Mouse (Mus musculus): ENCODE data around the gene Slco1a5.
"Not testable (repeated sequence)": the region's sequence is repeated elsewhere in the genome, so short reads cannot be mapped to it uniquely, and the experiment has no call there.

Gene Slco1a5

GRCm38 (mm10) chr6:142298098-142298497 is 24.7 kb downstream of the Slco1a5 start, which contains the start of gene Iapp:
TSS of gene Iapp (plus strand) at chr6:142298423.
- DNase-seq (ENCODE audit: extremely low read depth, low read depth): no peak

- no peak for DNase-seq (ENCODE audit: extremely low read depth, low read depth)
These were observed 33.2 kb downstream of the Slco1a5 start for GRCm38 (mm10) chr6:142289413-142290118.

- DNase-seq (ENCODE audit: extremely low read depth, low read depth): no peak
These were observed 46.9 kb downstream of the Slco1a5 start for GRCm38 (mm10) chr6:142275721-142276442.

- DNase-seq (ENCODE audit: extremely low read depth, low read depth): not testable (repeated sequence)
These were observed 72.0 kb downstream of the Slco1a5 start for GRCm38 (mm10) chr6:142250738-142251307.

GRCm38 (mm10) chr6:142245065-142245464 is 77.7 kb downstream of the Slco1a5 start:
- DNase-seq (ENCODE audit: extremely low read depth, low read depth): no peak

- no peak for DNase-seq (ENCODE audit: extremely low read depth, low read depth)
These were observed 83.3 kb downstream of the Slco1a5 start for GRCm38 (mm10) chr6:142239468-142239867.

GRCm38 (mm10) chr6:142220138-142220537 is 102.6 kb downstream of the Slco1a5 start:
- no peak for DNase-seq (ENCODE audit: extremely low read depth, low read depth)

- no peak for DNase-seq (ENCODE audit: extremely low read depth, low read depth)
These were observed 111.0 kb downstream of the Slco1a5 start for GRCm38 (mm10) chr6:142211821-142212220.

GRCm38 (mm10) chr6:142209749-142210148 is 113.0 kb downstream of the Slco1a5 start:
- DNase-seq (ENCODE audit: extremely low read depth, low read depth): no peak

- no peak for DNase-seq (ENCODE audit: extremely low read depth, low read depth)
These were observed 114.4 kb downstream of the Slco1a5 start, which contains the start of gene Slco1a6 for GRCm38 (mm10) chr6:142208421-142208820. TSS of gene Slco1a6 (minus strand) at chr6:142208521.

- DNase-seq (ENCODE audit: extremely low read depth, low read depth): peak; percentile 73
These were observed 122.3 kb downstream of the Slco1a5 start for GRCm38 (mm10) chr6:142200524-142200923.

- no peak for DNase-seq (ENCODE audit: extremely low read depth, low read depth)
These were observed 128.5 kb downstream of the Slco1a5 start for GRCm38 (mm10) chr6:142194245-142194644.

GRCm38 (mm10) chr6:142191962-142192361 is 130.8 kb downstream of the Slco1a5 start:
- no peak for DNase-seq (ENCODE audit: extremely low read depth, low read depth)

GRCm38 (mm10) chr6:142187426-142187825 is 135.4 kb downstream of the Slco1a5 start:
- no peak for DNase-seq (ENCODE audit: extremely low read depth, low read depth)

- no peak for DNase-seq (ENCODE audit: extremely low read depth, low read depth)
These were observed 136.8 kb downstream of the Slco1a5 start for GRCm38 (mm10) chr6:142185868-142186415.

Data from MEL-GATA-1-ER (cell line).